Mouse (Mus musculus) spleen, postnatal 36 days (tissue): ENCODE data around the gene Cep164.

ENCODE experiments used
- DNase-seq, 2 experiments: peaks; one replicate each; pipeline ENCODE4 v3.0.0; 2022; ENCODE audit warnings: low spot score in 2 of 2, mixed read lengths in 1 of 2

Cep164 gene

GRCm38 (mm10) chr9:45838434-45839138 lies 10.1 kb upstream of the Cep164 start, which contains the start of gene Bace1:
Gene Bace1, plus strand, starts transcription at chr9:45838580.
- DNase-seq = no peak

GRCm38 (mm10) chr9:45838069-45838433 lies 9.6 kb upstream of the Cep164 start:
- DNase-seq = no peak

GRCm38 (mm10) chr9:45833461-45833860 lies 5.0 kb upstream of the Cep164 start:
- no peak for DNase-seq

- no peak for DNase-seq
These were observed 4.4 kb upstream of the Cep164 start for GRCm38 (mm10) chr9:45832898-45833297.

GRCm38 (mm10) chr9:45829107-45829506 lies 616 bp upstream of the Cep164 start:
- DNase-seq = peak; percentile 76 to 80

- no peak for DNase-seq
These were observed 714 bp downstream of the Cep164 start for GRCm38 (mm10) chr9:45827663-45828290.

- no peak for DNase-seq
These were observed 10.0 kb downstream of the Cep164 start for GRCm38 (mm10) chr9:45818406-45819011.

- no peak for DNase-seq
These were observed 13.0 kb downstream of the Cep164 start for GRCm38 (mm10) chr9:45815525-45815924.

GRCm38 (mm10) chr9:45815113-45815512 lies 13.4 kb downstream of the Cep164 start:
- no peak for DNase-seq

GRCm38 (mm10) chr9:45811946-45812345 lies 16.5 kb downstream of the Cep164 start:
- no peak for DNase-seq

GRCm38 (mm10) chr9:45807761-45808160 lies 20.7 kb downstream of the Cep164 start:
- DNase-seq = no peak

- no peak for DNase-seq
These were observed 21.2 kb downstream of the Cep164 start for GRCm38 (mm10) chr9:45807337-45807736.

- DNase-seq = no peak
These were observed 21.6 kb downstream of the Cep164 start for GRCm38 (mm10) chr9:45806847-45807246.

GRCm38 (mm10) chr9:45803070-45803774 lies 25.3 kb downstream of the Cep164 start:
- DNase-seq = peak; percentile 15 to 46

- DNase-seq = no peak
These were observed 29.1 kb downstream of the Cep164 start for GRCm38 (mm10) chr9:45799402-45799801.

GRCm38 (mm10) chr9:45798467-45799164 lies 29.9 kb downstream of the Cep164 start:
- DNase-seq = no peak

GRCm38 (mm10) chr9:45797271-45797670 lies 31.2 kb downstream of the Cep164 start:
- DNase-seq = no peak

GRCm38 (mm10) chr9:45795722-45796121 lies 32.8 kb downstream of the Cep164 start:
- no peak for DNase-seq

GRCm38 (mm10) chr9:45793697-45794096 lies 34.8 kb downstream of the Cep164 start:
- DNase-seq = no peak

GRCm38 (mm10) chr9:45792235-45792634 lies 36.3 kb downstream of the Cep164 start:
- no peak for DNase-seq

- DNase-seq = no peak
These were observed 36.9 kb downstream of the Cep164 start for GRCm38 (mm10) chr9:45791456-45792142.
